Mouse (Mus musculus): Measurements from ENCODE around the gene Bmp2k.
"Not testable (repeated sequence)": the region's sequence is repeated elsewhere in the genome, so short reads cannot be mapped to it uniquely, and the experiment has no call there.

Bmp2k gene

DNA sequence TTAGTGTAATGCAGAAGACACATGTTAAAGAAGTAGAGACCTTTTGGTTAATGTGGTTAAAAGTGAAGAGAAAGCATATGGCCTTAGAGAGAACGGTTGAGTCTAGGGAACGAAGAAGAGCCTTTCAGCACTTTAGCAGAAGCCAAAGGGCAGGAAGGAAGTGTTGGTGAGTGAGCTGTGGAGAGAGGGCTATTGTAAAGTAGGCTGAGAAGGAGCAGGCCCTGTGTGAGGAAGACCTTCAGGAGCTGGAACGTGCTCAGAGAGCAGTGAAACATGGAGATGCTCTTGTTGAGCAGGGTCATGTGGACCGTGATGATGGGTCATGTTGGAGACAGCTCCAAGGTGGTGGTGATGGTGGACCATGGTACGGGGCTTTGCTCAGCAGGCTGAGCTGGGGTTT, 4.8 kb downstream of the Bmp2k start:
- DNase-seq (ENCODE audit: low spot score in 2 of 2) = no peak

DNA sequence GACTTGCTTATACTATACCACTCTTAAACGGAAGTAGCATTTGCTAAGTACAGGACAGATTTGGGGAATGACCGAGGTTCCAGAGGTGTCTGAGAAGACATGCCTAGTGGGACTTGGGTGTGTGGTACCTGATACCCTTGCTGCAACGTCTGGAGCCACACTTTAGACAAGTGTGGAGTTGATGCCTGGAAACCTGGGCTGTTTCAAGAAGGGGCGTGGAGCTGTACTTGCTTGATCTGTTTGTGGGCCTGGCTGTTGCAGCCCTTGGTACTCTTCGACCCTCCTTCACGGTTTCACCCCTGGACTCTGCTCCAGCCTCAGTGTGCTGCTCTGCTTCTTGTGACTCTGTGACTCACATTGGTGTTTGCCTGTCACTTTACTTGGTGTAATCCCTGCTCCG, 5.4 kb downstream of the Bmp2k start:
- DNase-seq (ENCODE audit: low spot score in 2 of 2) = no peak

DNA sequence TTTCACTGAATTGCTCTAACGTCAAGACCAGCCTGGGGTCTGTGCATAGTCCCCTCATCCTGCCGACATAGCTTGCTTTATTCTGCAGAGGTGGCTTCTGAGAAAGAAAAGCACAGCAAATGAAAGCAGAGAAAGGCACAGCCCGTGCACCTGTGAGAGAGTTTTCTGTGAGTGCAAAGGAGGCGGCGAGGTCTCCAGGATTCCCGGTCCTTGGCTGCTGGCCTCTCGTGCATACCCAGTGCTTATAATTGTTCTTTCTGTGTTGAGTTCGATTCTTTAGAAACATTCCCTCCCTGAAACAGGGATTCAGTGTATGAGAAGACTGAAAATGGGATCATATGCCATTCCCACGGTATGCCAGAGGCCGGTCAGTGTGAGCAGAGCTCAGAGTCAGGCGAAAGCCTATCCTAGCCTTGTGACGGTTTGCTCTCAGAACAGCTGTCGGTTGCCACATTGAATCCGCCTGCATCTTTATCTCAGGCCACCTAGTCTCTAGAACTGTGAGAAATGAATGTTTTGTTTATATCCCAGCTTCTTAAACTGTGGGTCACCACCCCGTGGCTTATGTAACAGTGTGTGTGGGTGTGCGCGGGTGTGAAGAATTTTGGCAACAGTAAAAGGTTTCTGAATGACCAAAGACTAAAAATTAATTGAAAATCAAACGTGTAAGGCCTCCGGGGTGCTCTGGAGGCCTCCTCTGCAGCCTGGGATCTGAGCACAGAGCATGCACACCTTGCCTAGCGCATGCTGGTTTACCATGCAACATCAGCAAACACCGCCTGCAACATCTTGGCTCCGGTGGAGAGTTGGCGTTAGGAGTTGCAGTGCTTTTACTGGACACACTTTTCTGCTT, 6.9 kb downstream of the Bmp2k start:
- no peak for DNase-seq (ENCODE audit: low spot score in 2 of 2)

DNA sequence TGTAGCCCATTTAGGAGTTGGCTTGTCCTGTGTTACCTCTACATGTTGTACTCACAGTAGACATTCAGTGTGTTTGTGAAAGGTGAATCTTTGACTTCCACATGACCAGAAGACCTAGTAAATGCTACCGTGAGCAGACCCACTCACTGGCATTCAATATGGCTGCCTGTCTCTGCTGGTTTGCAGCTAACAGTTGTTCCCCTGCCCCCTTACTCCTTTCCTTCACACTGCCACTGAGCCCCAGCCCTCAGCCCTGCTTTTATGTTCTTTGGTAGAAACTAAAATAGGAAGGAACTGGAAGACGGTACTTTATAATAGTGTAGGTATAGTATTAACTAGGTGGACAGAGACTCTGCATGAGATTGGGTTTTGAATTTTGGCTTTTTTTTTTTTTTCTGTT, 8.4 kb downstream of the Bmp2k start:
- DNase-seq (ENCODE audit: low spot score in 2 of 2) = no peak

DNA sequence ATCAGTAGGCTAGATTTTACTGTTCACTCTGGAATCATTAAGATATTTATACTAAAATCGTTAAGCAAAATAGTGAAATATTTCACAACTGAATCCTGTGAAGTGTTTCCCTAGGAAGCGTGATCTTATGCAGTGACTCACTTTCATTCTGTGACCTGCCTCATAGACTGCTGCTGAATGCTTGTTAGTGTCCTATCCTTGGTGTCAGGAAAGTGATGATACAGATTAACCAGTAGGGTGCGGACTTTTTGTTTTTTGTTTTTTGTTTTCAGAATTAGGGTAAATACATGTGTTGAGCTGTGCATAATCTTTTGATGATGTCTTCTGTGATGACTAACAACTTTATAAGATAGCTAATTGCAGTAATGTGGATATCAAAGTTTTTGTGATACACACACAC, 9.4 kb downstream of the Bmp2k start:
- DNase-seq (ENCODE audit: low spot score in 2 of 2) = no peak

DNA sequence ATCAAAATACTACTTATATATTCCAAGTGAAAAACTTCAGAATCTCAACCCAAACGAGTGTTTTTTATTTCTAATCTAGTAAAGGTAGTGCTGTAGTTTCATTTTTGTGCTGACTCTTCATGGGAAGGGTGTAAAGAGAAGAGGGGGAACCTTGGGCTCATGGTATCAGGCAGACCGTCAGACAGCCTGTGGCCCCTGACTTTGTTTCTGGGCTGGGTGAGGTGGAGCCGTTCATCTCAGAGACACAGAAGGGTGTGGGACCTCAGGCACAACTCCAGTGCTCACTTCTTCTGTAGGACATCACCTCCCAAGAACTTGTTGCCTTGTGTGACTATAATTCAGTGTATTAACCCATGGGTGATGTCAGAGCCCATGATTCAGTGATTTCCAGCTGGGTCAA, 10.0 kb downstream of the Bmp2k start:
- no peak for DNase-seq (ENCODE audit: low spot score in 2 of 2)

DNA sequence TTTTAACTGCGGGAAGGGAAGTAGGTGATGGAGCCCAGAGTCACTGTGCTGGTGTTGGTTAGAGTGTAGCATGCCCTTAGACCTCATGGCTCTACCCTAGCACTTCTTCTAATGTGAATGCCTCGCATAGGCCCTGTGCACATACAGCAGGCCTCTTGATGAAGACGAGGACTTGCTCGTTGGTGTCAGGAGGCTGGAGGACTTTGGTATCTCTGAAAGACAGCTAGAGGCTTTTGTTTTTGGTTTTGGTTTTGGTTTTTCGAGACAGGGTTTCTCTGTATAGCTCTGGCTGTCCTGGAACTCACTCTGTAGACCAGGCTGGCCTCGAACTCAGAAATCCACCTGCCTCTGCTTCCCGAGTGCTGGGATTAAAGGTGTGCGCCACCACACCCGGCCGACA, 11.7 kb downstream of the Bmp2k start:
- DNase-seq (ENCODE audit: low spot score in 2 of 2) = not testable (repeated sequence)

DNA sequence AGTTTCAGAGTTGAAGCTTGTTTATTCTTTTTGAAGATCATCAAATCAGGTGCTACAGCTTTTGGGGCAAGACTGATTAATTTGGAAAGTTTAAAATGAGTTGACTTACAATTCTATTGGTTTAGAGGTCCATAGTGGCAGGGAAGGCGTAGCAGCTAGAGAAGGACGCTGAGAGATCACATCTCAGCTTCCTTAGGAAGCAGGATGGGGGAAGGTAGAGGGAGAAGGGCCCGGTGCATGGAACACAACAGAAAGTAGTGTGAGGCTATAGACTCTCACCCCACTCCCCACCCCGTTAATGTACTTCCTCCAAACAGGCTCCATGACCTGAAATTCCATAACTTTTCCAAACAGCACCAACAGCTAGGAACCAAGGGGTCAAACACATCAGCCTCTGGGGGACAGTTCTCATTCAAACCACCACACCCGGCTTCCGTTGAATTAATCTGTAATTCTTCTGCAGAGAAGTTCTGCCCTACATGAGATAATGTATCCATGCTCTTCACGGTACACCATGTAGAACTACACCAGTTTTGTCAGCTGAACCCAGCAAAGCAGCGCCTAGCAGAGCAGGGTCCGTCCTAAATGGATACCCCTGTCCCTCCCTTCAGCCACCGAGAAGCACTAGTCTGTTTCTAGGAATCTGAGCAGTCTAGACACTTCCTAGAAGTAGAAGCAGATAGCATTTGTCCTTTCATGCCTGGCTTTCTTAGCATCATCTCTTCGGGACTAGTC, 12.3 kb downstream of the Bmp2k start:
- DNase-seq (ENCODE audit: low spot score in 2 of 2) = no peak

DNA sequence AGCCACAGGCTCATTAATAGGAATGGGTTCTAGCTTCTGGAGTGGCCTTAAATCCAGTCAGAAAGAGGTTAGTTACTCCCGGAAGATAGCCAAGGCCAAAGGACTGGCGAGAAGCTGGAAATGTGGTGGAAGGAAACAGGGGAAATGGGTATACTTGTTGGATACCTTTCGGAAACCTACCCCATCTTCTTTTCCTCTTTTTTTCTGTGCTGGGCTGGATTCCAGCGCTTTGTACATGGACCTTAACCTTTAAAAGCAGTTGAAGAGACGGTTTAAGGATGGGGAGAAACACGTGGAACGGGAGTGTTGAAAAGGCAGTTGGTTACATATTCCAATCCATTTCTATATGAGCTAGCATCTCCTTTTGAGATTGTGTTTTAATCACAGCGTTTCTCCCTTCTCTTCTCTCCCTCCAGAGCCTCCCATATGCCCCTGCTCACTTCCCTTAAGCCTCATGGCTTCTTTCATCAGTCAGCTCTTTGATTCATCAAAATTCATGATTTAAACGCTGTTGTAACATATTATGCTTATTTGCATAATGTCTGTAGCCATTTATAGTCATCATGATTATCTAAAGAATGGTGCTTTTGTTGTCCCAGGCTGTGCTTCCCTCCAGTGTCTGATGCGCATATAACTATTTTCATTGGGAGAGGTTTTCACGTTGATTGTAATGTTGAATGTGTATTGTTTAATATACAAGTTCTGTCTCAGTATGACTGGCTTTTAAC, 18.5 kb downstream of the Bmp2k start:
- DNase-seq (ENCODE audit: low spot score in 2 of 2) = no peak

DNA sequence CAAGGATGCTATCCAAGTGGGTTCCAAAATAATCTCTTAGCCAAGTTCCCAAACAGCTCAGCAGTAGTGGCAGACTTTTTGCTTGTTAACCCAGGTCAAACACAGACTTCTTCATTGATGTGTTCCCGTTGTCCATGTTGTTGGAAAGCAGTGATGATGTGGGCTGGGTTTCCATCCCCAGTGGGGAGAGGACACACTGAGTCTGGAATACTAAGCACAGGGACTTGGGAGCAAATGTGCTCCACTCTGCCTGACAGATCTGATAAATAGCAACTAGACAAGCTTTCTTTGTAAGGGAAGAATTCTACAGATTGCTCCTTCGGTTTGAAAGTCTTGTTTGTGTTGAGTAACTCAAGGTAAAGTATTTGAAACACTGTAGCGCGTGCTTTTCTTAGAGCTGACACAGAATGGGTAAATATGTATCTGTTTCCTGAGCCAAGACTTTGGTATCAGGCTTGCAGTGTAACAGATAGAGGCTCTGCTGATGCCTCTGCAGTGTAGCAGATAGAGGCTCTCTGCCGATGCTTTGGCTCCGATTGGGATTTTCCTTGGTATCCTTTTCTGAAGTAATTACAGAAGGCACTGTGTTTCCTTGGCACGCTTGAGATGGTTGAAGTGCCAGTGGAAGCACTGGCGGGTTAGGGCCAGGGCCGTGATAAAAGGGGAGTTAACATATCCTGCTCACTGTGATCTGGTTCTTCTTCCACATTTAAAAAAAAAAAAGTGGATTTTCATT, 19.5 kb downstream of the Bmp2k start:
- no peak for DNase-seq (ENCODE audit: low spot score in 2 of 2)

DNA sequence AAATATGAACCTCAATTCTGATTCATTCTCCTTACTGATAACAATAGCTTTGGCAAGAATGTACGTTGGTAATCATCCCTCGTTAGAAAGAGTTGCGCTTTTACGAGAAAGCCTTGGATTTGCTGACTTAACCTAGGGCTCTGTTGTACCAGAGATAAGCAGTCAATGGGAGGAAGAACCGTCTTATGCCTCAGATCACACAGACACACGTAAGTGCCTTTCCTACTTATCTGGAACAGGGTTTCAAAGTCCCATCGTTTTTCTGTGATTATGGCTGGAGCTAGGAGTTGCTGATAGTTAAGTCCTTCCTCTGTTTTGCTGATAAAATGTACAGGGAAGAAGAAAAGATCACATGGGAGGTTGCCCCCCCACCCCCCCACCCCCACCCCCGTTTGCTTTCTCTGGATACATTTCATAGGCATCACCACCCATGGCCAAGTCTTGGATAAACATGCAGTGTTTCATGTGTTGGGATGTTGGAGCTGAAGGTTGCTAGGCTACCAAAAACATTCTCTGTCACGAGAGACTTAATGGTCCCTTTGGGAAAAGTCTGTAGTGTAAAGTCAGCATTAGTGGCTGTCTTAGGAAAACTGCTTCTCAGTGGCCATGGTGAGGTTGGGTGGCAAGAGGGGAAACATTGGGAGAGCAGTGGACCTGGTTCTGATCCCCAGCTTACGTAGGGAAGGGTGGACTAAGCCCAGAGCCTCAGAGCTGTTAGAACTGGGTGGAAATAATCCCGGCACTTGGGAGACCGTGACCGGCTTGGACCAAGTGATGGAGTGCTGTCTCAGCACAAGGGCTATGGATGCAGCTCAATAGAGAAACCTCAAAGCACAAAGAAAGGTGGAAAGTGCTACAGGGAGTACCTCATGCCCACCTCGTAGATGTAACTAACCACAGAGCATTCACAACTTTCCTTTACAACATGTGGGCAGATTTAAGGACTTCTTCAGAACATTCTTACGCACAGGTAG, 25.1 kb downstream of the Bmp2k start:
- DNase-seq (ENCODE audit: low spot score in 2 of 2) = no peak

DNA sequence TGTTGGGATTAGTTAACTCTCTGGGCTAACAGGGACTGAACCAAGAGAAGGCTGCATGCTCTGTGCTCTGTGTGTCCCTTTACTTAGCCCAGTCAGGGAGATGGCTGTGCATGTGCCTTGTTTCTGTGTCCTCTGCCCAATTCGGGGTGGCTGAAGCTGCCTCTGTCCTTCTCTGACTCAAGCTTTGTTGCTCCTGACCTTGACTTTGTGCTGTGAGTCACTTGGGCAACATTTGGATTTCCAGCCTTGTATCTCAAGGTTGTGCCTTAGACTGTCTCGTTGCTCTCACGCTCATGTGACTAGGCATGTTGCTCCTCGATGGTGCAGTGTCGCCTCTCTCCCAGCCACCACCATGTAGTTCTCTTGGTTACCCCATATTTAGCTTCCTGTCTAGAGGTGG, 27.3 kb downstream of the Bmp2k start:
- DNase-seq (ENCODE audit: low spot score in 2 of 2) = no peak

DNA sequence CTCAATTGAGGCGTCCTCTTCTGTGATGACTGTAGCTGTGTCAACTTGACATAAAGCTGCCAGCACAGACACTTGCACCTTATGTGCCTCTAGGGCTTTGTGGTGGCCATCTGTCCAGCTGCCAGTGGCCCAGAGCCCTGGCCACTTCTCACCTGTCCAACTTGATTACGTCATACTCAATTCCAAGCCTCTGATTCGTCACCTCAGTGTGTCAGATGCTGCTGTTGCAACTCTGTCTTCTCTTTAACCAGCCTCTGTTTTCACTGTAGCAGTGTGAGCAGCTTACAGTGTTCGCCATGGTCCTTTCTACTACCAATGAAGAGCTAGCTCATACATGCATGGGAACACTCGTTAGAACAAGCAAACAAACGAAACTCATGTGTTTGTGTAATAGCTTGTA, 28.2 kb downstream of the Bmp2k start:
- DNase-seq (ENCODE audit: low spot score in 2 of 2) = no peak

DNA sequence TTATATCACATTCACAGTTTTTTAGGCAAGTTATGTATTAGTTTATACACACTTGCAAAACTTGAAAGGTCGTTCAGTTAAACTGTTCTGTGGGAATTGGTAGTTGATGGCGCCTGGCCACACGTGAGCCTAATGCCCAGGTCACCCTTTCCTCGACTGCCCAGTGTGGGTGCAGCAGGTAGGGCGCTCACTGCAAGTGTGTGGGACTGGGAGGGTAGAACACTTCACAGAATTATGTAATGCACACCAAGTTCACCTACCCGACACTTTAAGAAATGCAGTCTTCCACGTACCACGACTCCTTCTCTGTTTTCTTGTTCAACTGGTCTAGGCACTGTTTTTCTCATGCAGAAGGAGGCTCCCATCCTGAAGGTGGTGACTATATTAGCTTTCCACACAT, 30.5 kb downstream of the Bmp2k start:
- no peak for DNase-seq (ENCODE audit: low spot score in 2 of 2)

DNA sequence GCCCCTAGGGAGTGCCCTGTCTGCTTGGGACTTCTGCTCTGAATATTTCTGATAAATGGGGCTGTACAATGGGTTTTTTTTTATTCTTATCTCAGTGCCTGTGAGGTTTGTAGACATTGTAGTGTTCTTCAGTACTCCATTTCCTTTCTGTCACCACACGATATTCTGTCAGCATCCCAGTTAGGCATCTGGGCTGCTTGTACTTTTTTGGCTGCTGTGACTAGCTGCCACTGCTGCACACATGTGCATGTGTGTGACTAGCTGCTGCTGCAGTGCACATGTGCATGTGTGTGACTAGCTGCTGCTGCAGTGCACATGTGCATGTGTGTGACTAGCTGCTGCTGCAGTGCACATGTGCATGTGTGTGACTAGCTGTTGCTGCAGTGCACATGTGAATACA, 31.4 kb downstream of the Bmp2k start:
- DNase-seq (ENCODE audit: low spot score in 2 of 2) = not testable (repeated sequence)

DNA sequence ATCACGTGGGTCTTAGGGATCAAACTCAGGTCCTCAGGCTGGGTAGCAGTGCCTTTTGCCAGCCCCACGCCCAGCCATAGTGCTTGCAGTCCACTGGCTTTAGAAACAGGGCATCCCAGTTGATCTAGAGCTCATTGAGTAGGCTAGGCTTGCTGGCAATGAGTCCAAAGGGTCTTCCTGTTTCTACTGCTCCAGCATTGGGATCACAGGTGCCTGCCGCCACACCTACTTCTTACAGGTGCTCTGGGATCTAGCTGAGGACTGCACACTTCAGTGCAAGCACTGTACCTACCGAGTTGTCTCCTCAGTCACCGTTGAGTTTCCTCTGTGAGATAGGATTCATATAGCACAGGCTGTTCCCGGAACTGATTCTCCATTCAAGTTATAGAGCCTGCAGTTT, 34.3 kb downstream of the Bmp2k start:
- DNase-seq (ENCODE audit: low spot score in 2 of 2) = no peak

DNA sequence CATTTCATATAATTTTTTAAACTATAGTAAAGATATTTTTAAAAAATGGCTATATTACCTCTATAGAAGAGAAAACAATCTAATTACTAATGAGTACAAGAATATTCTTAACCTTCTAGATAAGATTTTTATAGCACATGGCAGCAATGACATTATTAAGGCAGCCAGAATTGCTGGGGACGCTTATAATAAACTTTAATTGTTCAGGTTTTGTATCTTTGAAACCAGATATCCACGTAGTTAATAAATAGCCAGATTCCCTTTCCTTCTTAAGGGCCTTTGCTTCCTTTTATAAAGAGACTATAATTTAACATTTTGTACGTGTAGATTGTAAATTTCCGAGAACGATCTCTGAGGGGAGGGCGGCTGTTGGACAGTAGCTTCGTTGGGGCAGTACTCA, 47.8 kb downstream of the Bmp2k start:
- DNase-seq (ENCODE audit: low spot score in 2 of 2) = no peak

DNA sequence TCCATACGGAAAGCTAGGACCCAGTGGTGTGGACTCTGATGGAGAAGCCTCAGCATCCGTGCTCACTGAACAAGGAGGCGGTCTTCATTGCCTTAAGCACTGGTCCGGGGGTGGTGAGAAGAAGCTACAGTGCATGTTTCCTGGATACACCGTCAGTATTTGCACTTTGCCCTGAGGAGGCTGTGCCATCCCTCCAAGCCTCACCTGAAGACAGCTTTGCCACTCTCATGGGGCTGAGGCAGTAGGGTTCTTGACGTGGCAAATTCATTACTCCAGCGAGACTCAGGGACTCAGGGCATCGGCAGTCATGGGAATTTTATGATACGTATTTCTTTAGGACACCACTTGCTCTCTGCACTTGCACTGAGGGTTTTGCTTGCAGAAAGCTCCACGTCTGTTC, 49.2 kb downstream of the Bmp2k start:
- no peak for DNase-seq (ENCODE audit: low spot score in 2 of 2)

DNA sequence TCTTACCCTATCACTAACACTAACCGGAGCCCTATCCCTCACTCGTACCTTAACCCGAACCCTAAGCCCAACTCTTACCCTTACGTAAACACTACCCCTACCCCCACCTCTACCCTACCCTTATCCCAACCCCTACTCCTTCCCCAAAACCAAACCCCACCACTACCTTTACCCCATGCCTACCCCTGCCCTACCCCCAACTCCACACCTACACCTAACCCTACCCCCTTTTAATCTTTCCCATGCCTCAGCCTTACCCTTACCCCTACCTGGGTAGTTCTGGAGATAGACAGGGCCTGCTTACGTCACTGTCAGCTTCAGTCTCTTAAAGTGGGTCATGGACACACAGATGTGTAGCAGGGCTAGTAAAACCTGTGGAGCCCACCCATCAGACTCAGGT, 51.4 kb downstream of the Bmp2k start:
- no peak for DNase-seq (ENCODE audit: low spot score in 2 of 2)

DNA sequence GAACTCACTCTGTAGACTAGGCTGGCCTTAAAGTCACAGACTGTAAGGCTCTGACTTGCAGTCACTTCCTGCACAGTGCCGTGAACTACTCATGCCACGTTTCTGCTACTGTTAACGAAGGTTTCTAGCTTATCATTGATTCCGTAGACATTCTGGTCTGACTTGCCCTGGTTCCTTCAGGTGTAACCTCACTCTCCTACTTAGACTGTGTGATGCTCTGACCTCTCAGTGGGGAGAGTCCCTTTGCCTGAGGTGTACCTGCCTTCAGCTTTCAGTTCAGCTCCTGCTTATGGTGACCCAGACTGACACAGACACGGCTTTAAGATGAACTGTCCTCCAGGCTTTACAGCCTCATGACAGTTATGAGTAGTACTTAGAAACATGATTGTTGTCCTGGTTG, 56.7 kb downstream of the Bmp2k start:
- no peak for DNase-seq (ENCODE audit: low spot score in 2 of 2)

DNA sequence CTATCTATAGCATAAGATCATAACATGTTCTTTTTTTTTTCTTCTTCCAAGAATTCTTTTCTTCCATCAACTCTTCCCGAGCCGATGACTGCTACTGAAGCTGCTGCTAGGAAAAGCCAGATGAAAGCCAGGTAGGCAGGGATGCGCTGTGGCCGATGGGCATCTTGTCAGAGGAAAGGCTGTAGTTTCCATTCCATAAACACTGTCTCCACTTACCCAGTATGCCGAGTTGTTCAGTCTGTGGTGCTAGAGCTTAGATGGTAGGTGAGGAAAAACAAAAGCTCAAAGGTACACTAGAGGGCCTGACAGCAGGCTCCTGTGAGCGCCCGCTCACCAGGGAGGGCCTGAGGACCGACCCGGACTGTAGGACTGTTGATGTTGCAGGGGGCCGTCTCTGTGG, 57.3 kb downstream of the Bmp2k start:
- no peak for DNase-seq (ENCODE audit: low spot score in 2 of 2)

Data from spleen, postnatal 36 days (tissue).